Mouse (Mus musculus): Measurements from ENCODE around the gene Havcr2. TPM values are rescaled to one million over a fixed set of nuclear protein-coding genes. Genes with fewer than 3 reads are reported as not detected.
"Not testable (repeated sequence)": the region's sequence is repeated elsewhere in the genome, so short reads cannot be mapped to it uniquely, and the experiment has no call there.

The Havcr2 gene
- 0.13 and 0.18 TPM in 2 replicates for polyA plus RNA-seq (2016; fragmentation: Nextera tagmentation; extraction: Ambion mirVana)

DNA sequence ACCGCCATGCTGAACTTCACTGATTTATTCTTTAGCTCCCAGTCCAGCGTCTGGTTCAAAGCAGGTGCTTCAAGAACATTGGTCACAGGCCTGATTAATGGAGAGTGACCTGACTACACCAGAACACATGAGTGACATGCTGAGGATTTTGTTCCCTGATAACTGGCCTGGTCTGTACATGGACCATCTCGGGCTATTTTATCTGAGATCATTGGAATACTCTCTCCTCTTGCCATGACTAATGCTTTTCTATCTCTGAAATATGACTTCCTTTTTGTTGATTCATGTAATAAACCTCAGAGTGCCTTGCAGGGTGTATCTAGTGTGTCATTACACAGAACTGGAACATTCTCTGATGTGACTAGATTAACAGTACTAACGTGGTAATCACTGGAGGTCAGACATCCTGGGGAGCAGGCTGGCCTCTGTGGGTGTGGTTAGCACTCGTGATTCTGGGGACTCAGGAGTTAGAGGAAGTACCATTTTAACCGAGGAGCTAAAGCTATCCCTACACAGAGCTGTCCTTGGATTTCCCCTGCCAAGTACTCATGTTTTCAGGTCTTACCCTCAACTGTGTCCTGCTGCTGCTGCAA lies at the start of gene Havcr2:
TSS of gene Havcr2 (plus strand) at position 483 of the 593 bp plus-strand sequence.
- no peak for ATAC-seq (ENCODE audit: low FRiP score, low read depth)
- Histone ChIP-seq H3K9ac (replicated peaks) (no peak within 1 kb of the TSS), H3K4me3 (no peak within 1 kb of the TSS), H3K4me1 (no peaks in the 10 kb centered on the region), H3K9me3 (no peaks in the 10 kb centered on the region), H3K27me3 (no peaks in the 10 kb centered on the region), H3K4me2 (replicated peaks) (no peak within 1 kb of the TSS), H3K36me3 (no peaks in the 10 kb centered on the region), H3K27ac (replicated peaks) (no peak within 1 kb of the TSS)
- 79% methylated on average over 6 of the region's 6 CpGs for WGBS

DNA sequence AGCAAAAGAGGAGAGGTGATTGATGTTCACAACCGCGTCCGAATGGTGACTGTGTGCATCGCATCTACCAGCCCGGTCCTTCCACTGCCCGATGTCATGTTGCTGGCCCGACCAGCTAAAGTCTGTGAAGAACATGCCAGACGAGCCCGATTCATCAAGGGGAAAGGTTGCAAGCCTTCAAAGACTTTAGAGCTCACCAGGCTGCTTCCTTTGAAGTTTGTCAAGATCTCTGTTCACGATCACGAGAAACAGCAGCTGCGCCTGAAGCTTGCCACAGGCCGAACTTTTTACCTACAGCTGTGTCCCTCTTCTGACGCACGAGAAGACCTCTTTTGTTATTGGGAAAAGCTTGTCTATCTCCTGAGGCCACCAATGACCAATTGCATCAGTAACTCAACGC lies 49.7 kb upstream of the Havcr2 start:
- WGBS = 87% methylated on average over 16 of the region's 16 CpGs
- Histone ChIP-seq H3K27ac (replicated peaks) (no peak overlapping the region), H3K4me2 (replicated peaks) (no peak overlapping the region), H3K9ac (replicated peaks) (no peak overlapping the region), H3K4me1 (no peaks in the 10 kb centered on the region), H3K36me3 (no peaks in the 10 kb centered on the region), H3K4me3 (no peak overlapping the region), H3K9me3 (no peaks in the 10 kb centered on the region), H3K27me3 (no peaks in the 10 kb centered on the region)
- no peak for ATAC-seq (ENCODE audit: low FRiP score, low read depth)

DNA sequence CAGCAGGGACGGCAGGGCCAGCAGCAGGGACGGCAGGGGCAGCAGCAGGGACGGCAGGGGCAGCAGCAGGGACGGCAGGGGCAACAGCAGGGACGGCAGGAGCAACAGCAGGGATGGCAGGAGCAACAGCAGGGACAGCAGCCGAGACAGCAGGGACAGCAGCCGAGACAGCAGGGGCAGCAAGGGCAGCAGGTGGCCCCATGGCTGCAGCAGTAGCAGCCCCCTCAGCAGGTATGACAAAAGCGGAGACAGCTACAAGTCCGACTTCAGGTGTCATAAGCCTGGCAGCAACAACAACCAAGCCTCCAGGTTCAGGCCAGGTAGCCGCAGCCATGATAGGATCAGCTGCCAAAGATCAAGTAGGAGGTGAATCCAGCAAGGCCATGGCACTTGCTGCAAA lies 48.0 kb upstream of the Havcr2 start:
- WGBS = 38% methylated on average over 10 of the region's 10 CpGs
- no peaks in the 10 kb centered on the region for H3K36me3 ChIP-seq

DNA sequence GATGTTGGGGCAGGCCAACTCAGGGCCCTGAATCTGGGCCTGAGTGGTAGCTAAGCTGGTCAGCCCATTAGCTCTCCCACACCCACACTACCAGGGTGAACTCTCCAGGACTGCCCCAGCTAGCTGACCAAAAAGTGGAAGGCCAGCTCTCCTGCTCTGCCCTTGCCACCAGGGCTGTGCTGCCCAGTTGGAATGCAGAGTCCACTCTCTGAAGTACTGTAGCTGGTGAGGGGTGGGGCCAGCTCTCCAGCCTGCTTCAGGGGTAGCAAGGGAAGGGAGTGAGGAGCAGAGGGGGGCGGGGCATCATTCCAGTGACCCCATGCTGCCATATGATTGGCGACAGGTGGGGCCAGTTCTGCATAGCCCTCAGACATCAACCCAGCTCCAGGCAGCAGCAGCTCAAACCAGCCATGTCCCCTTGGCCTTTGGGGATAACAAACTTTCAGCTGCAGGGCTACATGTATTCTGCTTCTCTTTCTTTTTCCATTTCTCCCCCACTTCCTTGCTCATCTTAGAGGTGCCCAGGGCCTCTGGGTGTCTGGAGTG lies 44.6 kb upstream of the Havcr2 start:
- no peaks in the 10 kb centered on the region for H3K27me3 ChIP-seq
- no peak for ATAC-seq (ENCODE audit: low FRiP score, low read depth)
- H3K27ac ChIP-seq (replicated peaks) = no peak overlapping the region
- no peaks in the 10 kb centered on the region for H3K9me3 ChIP-seq
- WGBS = 46% methylated on average over 2 of the region's 2 CpGs
- H3K9ac ChIP-seq (replicated peaks) = no peak overlapping the region
- H3K4me2 ChIP-seq (replicated peaks) = no peak overlapping the region
- no peak overlapping the region for H3K4me3 ChIP-seq
- H3K36me3 ChIP-seq = no peaks in the 10 kb centered on the region
- H3K4me1 ChIP-seq = no peaks in the 10 kb centered on the region

More for the DNA sequence above, 48.0 kb upstream of the Havcr2 start:
- Histone ChIP-seq H3K4me1 (no peaks in the 10 kb centered on the region), H3K9ac (replicated peaks) (no peak overlapping the region), H3K4me3 (no peak overlapping the region), H3K27ac (replicated peaks) (no peak overlapping the region), H3K27me3 (no peaks in the 10 kb centered on the region), H3K9me3 (no peaks in the 10 kb centered on the region), H3K4me2 (replicated peaks) (0 out of 2 replicates have a peak overlapping the region, but pooled peaks have one; percentile 11)
- ATAC-seq (ENCODE audit: low FRiP score, low read depth) = no peak

DNA sequence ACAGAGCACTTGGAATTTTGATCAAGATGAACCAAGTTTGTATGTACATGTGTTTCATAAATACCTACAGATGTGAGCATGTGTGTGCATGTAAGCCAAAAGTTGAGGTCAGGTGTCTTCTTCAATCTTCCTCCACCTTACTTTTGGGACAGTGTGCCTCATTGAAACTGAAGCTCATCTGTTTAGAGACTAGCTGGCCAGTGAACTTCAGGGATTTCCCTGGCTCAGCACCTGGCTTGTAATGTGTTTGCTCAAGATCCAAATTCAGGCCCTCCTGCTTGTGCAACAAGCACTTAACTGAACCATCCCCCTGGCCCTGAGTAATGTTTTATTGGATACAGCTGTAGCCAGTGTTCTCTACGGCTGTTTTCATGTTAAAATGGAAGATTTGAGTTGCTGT lies 36.3 kb upstream of the Havcr2 start:
- ATAC-seq (ENCODE audit: low FRiP score, low read depth) = no peak
- Histone ChIP-seq H3K4me2 (replicated peaks) (no peak overlapping the region), H3K27me3 (no peaks in the 10 kb centered on the region), H3K9ac (replicated peaks) (no peak overlapping the region), H3K27ac (replicated peaks) (no peak overlapping the region), H3K4me3 (no peak overlapping the region), H3K4me1 (no peaks in the 10 kb centered on the region), H3K36me3 (no peaks in the 10 kb centered on the region), H3K9me3 (no peaks in the 10 kb centered on the region)
- WGBS = 88% methylated on average over 1 of the region's 1 CpGs

DNA sequence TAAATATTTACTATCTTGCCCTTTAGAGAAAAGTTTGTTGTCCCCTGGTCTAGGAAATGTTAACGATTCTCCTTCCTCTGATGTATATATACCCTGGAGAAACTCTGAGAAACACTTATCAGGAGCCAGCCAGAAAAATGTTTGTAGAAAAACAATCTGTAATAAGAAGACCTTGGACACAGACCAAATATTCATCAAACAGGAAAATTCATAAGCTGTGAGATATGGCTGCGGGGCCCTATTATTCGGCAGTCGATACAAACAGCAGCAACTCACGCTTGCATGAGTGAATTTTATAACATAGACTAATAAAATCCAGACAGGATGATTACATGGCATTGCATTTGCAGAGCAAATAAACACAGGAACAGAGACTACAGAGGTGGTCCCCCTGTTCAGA lies 35.9 kb upstream of the Havcr2 start:
- no peak overlapping the region for H3K9ac ChIP-seq (replicated peaks)
- no peaks in the 10 kb centered on the region for H3K36me3 ChIP-seq
- no peak overlapping the region for H3K4me2 ChIP-seq (replicated peaks)
- no peaks in the 10 kb centered on the region for H3K4me1 ChIP-seq
- 91% methylated on average over 5 of the region's 5 CpGs for WGBS
- ATAC-seq (ENCODE audit: low FRiP score, low read depth) = no peak
- H3K9me3 ChIP-seq = no peaks in the 10 kb centered on the region
- no peak overlapping the region for H3K27ac ChIP-seq (replicated peaks)
- H3K4me3 ChIP-seq = no peak overlapping the region
- no peaks in the 10 kb centered on the region for H3K27me3 ChIP-seq

DNA sequence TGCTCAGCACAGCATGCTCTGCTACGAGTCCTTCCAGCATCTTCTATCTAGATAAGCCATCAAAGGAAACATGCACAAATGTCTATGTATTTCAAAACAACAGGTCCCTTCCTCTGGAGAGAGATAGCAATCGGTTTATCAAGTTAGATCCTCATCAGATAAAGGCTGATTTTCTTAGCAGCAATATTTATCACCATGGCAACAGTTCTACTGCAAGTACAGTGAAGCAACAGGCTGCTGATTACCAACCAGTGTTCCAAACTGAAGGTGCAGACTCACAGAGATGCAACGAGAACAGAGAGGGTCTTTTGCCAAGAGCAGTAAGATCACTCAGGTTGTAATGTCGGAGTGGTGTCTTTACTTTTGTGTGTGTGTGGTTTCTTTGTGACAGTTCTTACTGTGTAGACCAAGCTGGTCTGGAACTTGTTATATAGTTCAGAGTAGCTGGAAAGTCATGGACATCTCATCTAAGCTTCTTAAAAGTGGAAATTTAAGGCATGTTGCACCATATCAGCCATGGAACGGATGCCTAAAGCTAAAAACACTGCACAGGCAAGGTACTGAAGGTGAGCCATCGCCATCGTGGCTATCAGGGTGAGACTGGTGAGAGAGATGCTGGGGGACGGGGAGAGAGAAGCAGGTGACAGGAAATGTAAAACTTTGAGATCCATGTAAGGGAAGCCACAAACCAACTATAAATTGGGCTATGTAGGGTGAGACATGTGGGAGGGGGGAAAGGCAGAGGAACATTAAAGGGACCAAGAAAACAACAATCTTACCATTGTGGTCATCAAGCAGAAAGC lies 33.4 kb upstream of the Havcr2 start:
- H3K4me1 ChIP-seq = no peaks in the 10 kb centered on the region
- no peak overlapping the region for H3K4me3 ChIP-seq
- no peak overlapping the region for H3K9ac ChIP-seq (replicated peaks)
- 90% methylated on average over 8 of the region's 8 CpGs for WGBS
- no peak overlapping the region for H3K27ac ChIP-seq (replicated peaks)
- no peak overlapping the region for H3K4me2 ChIP-seq (replicated peaks)
- no peaks in the 10 kb centered on the region for H3K9me3 ChIP-seq
- H3K27me3 ChIP-seq = no peaks in the 10 kb centered on the region
- no peak for ATAC-seq (ENCODE audit: low FRiP score, low read depth)
- H3K36me3 ChIP-seq = no peaks in the 10 kb centered on the region

DNA sequence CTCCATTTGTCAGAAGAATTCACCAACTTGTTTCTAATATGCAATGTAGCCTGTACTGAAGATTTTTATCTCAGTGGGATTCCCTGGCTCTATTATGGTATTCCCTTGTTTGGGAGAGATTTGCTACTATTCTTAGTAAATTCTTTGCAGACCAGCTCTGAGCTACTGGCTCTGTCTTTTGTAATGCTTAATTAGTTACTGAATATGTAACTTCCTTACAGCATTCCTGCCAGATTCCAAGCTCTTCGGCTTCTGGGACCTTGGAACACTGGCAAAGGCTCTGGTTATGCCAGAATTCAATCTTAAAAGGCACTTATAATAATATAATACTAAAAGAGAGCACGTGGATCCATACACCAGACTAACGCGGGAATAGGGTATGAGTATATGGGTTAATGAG lies 26.6 kb upstream of the Havcr2 start:
- not testable (repeated sequence) for H3K4me2 ChIP-seq (replicated peaks); H3K27ac ChIP-seq (replicated peaks); H3K9ac ChIP-seq (replicated peaks); H3K36me3 ChIP-seq; H3K9me3 ChIP-seq; H3K4me3 ChIP-seq; H3K27me3 ChIP-seq; H3K4me1 ChIP-seq; ATAC-seq (ENCODE audit: low FRiP score, low read depth)
- 44% methylated on average over 4 of the region's 4 CpGs for WGBS

DNA sequence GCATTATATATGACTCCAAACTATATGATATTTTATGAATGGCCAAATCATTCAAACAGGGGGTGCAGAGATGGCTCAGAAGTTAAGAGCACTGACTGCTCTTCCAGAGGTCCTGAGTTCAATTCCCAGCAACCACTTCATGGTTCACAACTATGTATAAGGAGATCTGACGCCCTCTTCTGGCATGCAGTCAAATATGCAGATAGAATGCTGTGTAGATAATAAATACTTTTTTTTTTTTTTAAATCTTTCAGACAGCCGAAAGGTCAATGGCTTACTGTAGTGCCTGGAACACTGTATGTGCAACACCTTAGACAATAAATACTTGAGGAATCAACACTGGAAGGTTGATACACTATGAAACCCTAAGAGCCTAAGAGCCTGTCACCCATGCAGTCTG lies 24.6 kb upstream of the Havcr2 start:
- Histone ChIP-seq H3K4me3 (no peak overlapping the region), H3K4me2 (replicated peaks) (no peak overlapping the region), H3K27me3 (no peaks in the 10 kb centered on the region), H3K9ac (replicated peaks) (no peak overlapping the region), H3K36me3 (no peaks in the 10 kb centered on the region), H3K27ac (replicated peaks) (no peak overlapping the region), H3K9me3 (no peaks in the 10 kb centered on the region), H3K4me1 (no peaks in the 10 kb centered on the region)
- no peak for ATAC-seq (ENCODE audit: low FRiP score, low read depth)
- WGBS = 86% methylated on average over 2 of the region's 2 CpGs

DNA sequence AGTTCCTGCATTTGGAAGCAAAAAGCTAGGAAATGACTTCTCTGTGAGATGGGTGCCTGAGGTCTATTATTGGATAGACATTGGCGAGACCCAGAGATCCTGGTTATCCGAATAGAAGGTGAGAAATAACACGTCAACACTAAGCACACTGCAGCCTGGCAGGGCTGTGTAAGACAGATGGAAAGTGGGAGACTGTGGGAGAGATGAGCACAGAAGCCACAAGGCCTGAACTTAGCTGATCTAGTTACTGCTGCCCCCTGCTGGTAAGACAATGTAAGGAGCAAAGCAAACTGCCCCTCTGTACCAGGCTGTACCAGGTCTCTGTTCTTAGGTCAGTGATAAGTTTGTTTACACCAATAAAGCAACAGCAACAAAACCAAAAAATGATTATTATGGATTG lies 23.6 kb upstream of the Havcr2 start:
- H3K4me1 ChIP-seq = peaks cover 2% of the 10 kb centered on the region; the same call in 1 of the 2 replicates
- no peak overlapping the region for H3K4me2 ChIP-seq (replicated peaks)
- no peak overlapping the region for H3K27ac ChIP-seq (replicated peaks)
- no peak overlapping the region for H3K4me3 ChIP-seq
- no peak overlapping the region for H3K9ac ChIP-seq (replicated peaks)
- no peaks in the 10 kb centered on the region for H3K27me3 ChIP-seq
- peak; percentile 87 for ATAC-seq (ENCODE audit: low FRiP score, low read depth)
- 21% methylated on average over 3 of the region's 3 CpGs for WGBS
- no peaks in the 10 kb centered on the region for H3K36me3 ChIP-seq
- no peaks in the 10 kb centered on the region for H3K9me3 ChIP-seq

DNA sequence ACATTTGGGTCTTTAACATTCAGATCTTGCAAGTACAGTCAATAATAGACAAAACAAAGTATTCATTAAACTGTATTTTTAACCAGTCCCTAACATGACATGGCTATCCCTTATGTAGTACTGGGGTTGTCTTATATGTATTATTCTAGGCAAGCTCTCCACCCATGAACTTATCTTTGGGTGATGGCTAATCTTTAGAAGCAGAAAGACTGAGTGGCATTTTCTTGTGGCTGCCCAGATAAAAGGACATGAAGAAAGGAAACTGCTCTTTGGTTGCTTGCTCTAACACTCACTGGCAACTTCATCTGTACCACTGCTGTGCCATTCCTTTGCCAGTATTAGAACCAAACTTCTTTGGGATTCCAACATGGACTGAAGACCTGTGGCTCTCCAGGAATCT lies 19.4 kb upstream of the Havcr2 start:
- H3K9me3 ChIP-seq = no peaks in the 10 kb centered on the region
- H3K27me3 ChIP-seq = no peaks in the 10 kb centered on the region
- no peak overlapping the region for H3K4me2 ChIP-seq (replicated peaks)
- H3K4me1 ChIP-seq = peaks cover 7% of the 10 kb centered on the region
- no peak overlapping the region for H3K9ac ChIP-seq (replicated peaks)
- no peak overlapping the region for H3K27ac ChIP-seq (replicated peaks)
- no peak for ATAC-seq (ENCODE audit: low FRiP score, low read depth)
- H3K4me3 ChIP-seq = no peak overlapping the region
- H3K36me3 ChIP-seq = peaks cover 8% of the 10 kb centered on the region

DNA sequence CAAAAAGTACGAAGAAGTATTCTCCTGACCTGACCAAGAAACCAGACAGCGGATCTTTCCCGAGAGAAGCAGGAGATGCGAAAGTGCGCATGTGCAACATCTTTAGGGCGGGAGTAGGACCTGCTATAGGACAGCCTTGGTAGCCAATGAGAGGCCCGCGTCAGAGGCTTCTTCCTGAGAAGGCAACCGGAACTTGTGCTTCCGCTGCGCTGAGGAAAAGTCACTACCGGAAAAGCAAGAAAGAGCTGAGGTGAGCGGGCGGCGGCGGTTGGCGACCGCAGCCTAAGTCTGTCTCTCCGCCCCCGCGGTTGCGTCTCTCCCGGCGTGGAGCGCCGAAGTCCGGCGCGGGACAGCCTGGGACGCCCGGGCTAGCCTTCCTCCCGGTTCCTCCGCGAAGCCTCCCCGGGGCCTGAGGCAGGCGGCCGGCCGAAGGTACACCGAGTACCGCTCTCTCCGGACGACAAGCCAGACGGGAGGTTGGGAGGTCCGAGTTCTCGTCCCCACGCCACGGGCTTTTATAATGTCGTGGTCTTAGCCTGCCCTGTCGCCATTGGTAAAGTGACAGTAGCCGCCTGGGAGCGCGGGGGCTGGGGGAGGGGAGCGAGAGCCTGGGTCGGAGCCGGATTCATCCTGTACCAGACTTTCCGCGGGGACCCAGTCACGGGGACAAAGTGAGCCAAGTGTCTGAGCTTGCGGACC lies 17.8 kb upstream of the Havcr2 start, which contains the start of gene Med7:
TSS of gene Med7 (plus strand) at position 166 of the 699 bp plus-strand sequence.
- Histone ChIP-seq H3K4me1 (peaks cover 7% of the 10 kb centered on the region), H3K36me3 (peaks cover 19% of the 10 kb centered on the region), H3K27me3 (no peaks in the 10 kb centered on the region), H3K4me2 (replicated peaks) (peak within 1 kb of the TSS; percentile 83), H3K27ac (replicated peaks) (peak within 1 kb of the TSS; percentile 89), H3K9ac (replicated peaks) (peak within 1 kb of the TSS; percentile 90), H3K4me3 (peak within 1 kb of the TSS; percentile 92), H3K9me3 (no peaks in the 10 kb centered on the region)
- under 1% methylated on average over 59 of the region's 59 CpGs for WGBS
- ATAC-seq (ENCODE audit: low FRiP score, low read depth) = peak; percentile 99

Measured in midbrain, embryonic 12.5 days (tissue).